Mouse (Mus musculus) kidney, embryonic 16.5 days (tissue): ENCODE results near the gene Slc5a5. TPM values are rescaled to one million over a fixed set of nuclear protein-coding genes. Genes with fewer than 3 reads are reported as not detected.
"Not testable (repeated sequence)": the region's sequence is repeated elsewhere in the genome, so short reads cannot be mapped to it uniquely, and the experiment has no call there.

Source experiments
- ATAC-seq: fragments of 200-750 bp; cut with Nextera tagmentation; 2 replicates; pipeline ENCODE4 v1.8.0; 2017; ENCODE audit warnings: moderate TSS enrichment; ENCODE audit not compliant: low FRiP score, low TSS enrichment
- H3K27ac ChIP-seq: fragments of 300-500 bp; sonication (generic); 2 replicates; pipeline ENCODE4 v1.5.1; 2014; ENCODE audit warnings: low read length
- H3K27me3 ChIP-seq: fragments of 300-500 bp; sonication (generic); 2 replicates; pipeline ENCODE4 v1.6.1; 2014; ENCODE audit warnings: low read length, control low read depth, mixed read lengths; ENCODE audit not compliant: insufficient read depth
- H3K36me3 ChIP-seq: fragments of 300-500 bp; sonication (generic); 2 replicates; pipeline ENCODE4 v1.6.1; 2014; ENCODE audit warnings: low read length, control low read depth, mixed read lengths; ENCODE audit not compliant: insufficient read depth
- H3K4me1 ChIP-seq: fragments of 300-500 bp; sonication (generic); 2 replicates; pipeline ENCODE4 v1.6.1; 2014; ENCODE audit warnings: low read length, control low read depth, mixed read lengths; ENCODE audit not compliant: insufficient read depth
- H3K4me2 ChIP-seq: fragments of 300-500 bp; sonication (generic); replicated peaks from 2 replicates; pipeline ENCODE4 v1.6.1; 2014; ENCODE audit warnings: low read depth, low read length
- H3K4me3 ChIP-seq: fragments of 300-500 bp; sonication (generic); 2 replicates; pipeline ENCODE4 v1.5.1; 2014; ENCODE audit warnings: mild to moderate bottlenecking, low read length
- H3K9ac ChIP-seq: fragments of 300-500 bp; sonication (generic); replicated peaks from 2 replicates; pipeline ENCODE4 v1.6.1; 2014; ENCODE audit warnings: low read length
- H3K9me3 ChIP-seq: fragments of 300-500 bp; sonication (generic); 2 replicates; pipeline ENCODE4 v1.6.1; 2016; ENCODE audit warnings: low read length, control low read depth
- WGBS: fragments of 180-500 bp; shearing (Covaris S2); extraction: QIAGEN DNeasy Blood & Tissue Kit; methylation state at CpG from one replicate; pipeline ENCODE4 v1.1.7; 2014; 5-methylcytosine and 5-hydroxymethylcytosine counted together
- polyA plus RNA-seq: library from polyadenylated mRNA; unstranded; fragments of >200 nt; fragmentation: Nextera tagmentation; extraction: Ambion mirVana; gene quantifications from 2 replicates; pipeline ENCODE4 v1.2.1, GENCODE M21; 2015

Slc5a5 gene
- polyA plus RNA-seq, 1 experiment from 2014 or later: 0.22 TPM

DNA sequence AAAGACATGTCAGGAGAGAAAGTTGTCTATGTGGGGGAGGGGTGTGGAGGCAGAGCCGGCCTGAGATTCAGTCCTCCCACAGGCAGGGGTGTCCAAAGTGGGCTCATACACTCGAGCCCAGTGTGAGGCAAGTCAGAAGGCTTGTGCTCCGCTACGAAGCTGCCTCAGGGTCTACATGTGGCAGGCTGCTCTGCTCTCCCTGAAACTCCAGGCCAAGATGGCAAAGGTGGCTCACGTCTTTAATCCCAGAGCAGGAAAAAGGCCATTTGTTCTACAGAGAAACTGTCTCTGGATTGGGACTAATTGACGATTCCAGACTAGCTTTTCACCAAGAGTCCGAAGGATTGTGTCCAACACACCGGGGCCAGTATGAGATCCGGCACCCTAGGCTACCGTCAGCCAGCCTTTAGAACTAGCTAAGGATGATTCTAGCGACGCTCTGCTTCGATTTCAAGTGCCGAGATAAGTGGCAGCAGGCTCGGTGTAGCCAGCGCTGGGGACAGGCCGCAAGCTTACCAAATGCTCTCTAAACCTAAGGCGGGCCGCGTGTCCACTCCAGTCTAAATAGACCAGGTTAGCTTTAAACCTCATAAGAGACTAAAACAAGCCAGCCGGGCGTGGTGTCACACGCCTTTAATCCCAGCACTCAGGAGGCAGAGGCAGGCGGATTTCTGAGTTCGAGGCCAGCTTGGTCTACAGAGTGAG is 3.9 kb upstream of the Slc5a5 start:
- 2% methylated on average over 25 of the region's 25 CpGs for WGBS
- ATAC-seq: no peak

GRCm38 (mm10) chr8:70895571-70896259 is 3.2 kb upstream of the Slc5a5 start:
- 67% methylated on average over 23 of the region's 24 CpGs for WGBS
- H3K27me3 ChIP-seq: peaks cover 28% of the 10 kb centered on the region
- not testable (repeated sequence) for H3K9me3 ChIP-seq, H3K27ac ChIP-seq, ATAC-seq
- H3K4me1 ChIP-seq: peaks cover 36% of the 10 kb centered on the region
- peak overlapping the region; percentile 82 for H3K9ac ChIP-seq
- H3K4me3 ChIP-seq: peak overlapping the region; percentile 95
- peak overlapping the region; percentile 97 for H3K4me2 ChIP-seq
- H3K36me3 ChIP-seq: peaks cover 22% of the 10 kb centered on the region

More for the DNA sequence above, 3.9 kb upstream of the Slc5a5 start:
- H3K9me3 ChIP-seq: no peaks in the 10 kb centered on the region
- peak overlapping the region; percentile 55; the same call in 1 of the 2 replicates for H3K27ac ChIP-seq
- H3K9ac ChIP-seq: peak overlapping the region; percentile 82
- H3K36me3 ChIP-seq: peaks cover 22% of the 10 kb centered on the region
- H3K27me3 ChIP-seq: peaks cover 21% of the 10 kb centered on the region
- peak overlapping the region; percentile 95 for H3K4me3 ChIP-seq
- H3K4me1 ChIP-seq: peaks cover 32% of the 10 kb centered on the region
- H3K4me2 ChIP-seq: peak overlapping the region; percentile 97

DNA sequence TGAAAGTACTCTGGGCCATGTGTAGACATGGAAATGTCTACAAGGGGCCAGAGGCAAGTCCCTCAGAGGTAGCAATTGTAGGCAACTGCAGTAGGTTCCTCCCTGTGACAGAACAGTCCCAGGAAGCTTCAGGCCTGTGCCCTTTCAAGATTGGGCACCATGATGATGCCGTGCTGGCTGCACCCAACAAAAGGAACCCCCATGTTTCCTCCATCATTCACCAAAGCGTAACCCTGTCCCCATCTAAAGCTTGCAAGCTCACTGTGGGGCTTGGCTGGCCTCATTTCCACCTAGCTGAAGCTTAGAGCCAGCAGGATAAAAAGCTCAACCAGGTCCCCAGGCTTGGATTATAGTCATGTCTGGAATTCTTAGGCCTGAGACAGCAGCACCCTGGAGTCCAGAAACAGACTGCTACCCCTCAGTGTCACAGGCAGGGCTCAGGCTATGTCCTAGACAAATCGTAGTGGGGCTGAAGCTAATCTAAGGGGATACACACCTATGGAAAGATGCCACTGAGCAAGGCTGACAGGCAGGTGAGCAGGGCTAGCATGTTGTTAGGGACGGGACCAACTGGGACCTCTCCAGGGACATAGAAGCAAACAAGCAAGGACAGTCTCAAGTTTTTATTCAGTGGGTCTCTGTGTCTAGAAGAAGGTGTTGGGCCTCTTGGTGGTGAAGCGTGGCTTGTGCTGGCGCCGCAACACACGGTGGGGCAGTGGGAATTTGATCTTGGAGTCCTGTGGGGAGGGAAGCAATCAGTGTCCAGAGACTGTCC is 2.4 kb upstream of the Slc5a5 start:
- Histone ChIP-seq H3K27ac (no peak overlapping the region), H3K4me2 (no peak overlapping the region), H3K27me3 (peaks cover 30% of the 10 kb centered on the region), H3K9ac (no peak overlapping the region), H3K4me3 (no peak overlapping the region; the same call in 1 of the 2 replicates), H3K4me1 (peaks cover 36% of the 10 kb centered on the region), H3K36me3 (peaks cover 22% of the 10 kb centered on the region), H3K9me3 (no peaks in the 10 kb centered on the region)
- 62% methylated on average over 8 of the region's 8 CpGs for WGBS
- ATAC-seq: no peak

GRCm38 (mm10) chr8:70894385-70894720 is 1.8 kb upstream of the Slc5a5 start:
- Histone ChIP-seq H3K4me2 (no peak overlapping the region), H3K9me3 (no peaks in the 10 kb centered on the region), H3K27ac (no peak overlapping the region), H3K27me3 (peaks cover 30% of the 10 kb centered on the region), H3K36me3 (peaks cover 22% of the 10 kb centered on the region), H3K9ac (no peak overlapping the region), H3K4me1 (peaks cover 36% of the 10 kb centered on the region), H3K4me3 (no peak overlapping the region)
- no peak for ATAC-seq
- WGBS: 58% methylated on average over 2 of the region's 2 CpGs

DNA sequence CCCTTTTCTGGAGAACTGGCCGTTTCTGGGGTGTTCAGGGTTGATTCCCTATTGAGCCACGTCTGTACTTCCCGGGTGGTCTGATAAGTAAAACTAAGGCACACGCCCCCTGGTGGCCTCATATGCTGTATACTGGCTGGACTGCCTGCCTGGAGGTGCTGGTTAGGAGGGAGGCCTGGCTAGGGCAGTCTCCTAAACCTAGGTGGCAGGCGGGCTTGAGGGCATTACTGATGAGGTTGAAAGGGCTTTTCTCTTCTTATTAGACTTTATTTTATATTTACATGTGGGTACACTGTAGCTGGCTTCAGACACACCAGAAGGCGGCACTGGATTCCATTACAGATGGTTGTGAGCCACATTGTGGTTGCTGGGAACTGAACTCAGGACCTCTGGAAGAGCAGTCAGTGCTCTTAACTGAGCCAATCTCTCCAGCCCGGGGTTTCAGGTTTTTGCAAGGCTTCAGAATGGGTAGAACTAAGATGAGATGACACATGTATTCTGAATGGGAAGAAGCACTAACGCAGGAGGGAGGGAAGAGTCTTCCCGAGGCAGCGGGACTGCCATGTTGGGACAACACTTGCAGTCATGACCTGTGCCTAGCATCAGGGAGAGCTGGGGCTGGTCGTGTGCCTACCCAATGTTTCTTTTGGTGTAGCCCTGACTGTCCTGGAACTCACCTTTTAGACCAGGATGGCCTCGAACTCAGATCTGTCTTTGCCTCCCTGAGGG is 1.3 kb upstream of the Slc5a5 start:
- no peak overlapping the region for H3K9ac ChIP-seq
- H3K4me1 ChIP-seq: peaks cover 36% of the 10 kb centered on the region
- H3K4me3 ChIP-seq: no peak overlapping the region
- WGBS: 34% methylated on average over 12 of the region's 12 CpGs
- H3K27ac ChIP-seq: no peak overlapping the region
- H3K4me2 ChIP-seq: no peak overlapping the region
- peaks cover 30% of the 10 kb centered on the region for H3K27me3 ChIP-seq
- H3K9me3 ChIP-seq: no peaks in the 10 kb centered on the region
- H3K36me3 ChIP-seq: peaks cover 22% of the 10 kb centered on the region
- ATAC-seq: 0 out of 2 replicates have a peak, but pooled peaks have one; percentile 20

GRCm38 (mm10) chr8:70892896-70893655 is 519 bp upstream of the Slc5a5 start:
- Histone ChIP-seq H3K27ac (no peak overlapping the region), H3K36me3 (peaks cover 22% of the 10 kb centered on the region), H3K4me2 (peak overlapping the region; percentile 51), H3K4me3 (peak overlapping the region; percentile 33), H3K27me3 (peaks cover 30% of the 10 kb centered on the region), H3K4me1 (peaks cover 32% of the 10 kb centered on the region), H3K9ac (peak overlapping the region; percentile 29; the same call in 1 of the 2 replicates), H3K9me3 (no peaks in the 10 kb centered on the region)
- 22% methylated on average over 20 of the region's 20 CpGs for WGBS
- ATAC-seq: no peak

GRCm38 (mm10) chr8:70891356-70891755 is 1.2 kb downstream of the Slc5a5 start:
- Histone ChIP-seq H3K36me3 (peaks cover 22% of the 10 kb centered on the region), H3K27ac (no peak overlapping the region), H3K27me3 (peaks cover 30% of the 10 kb centered on the region), H3K4me2 (peak overlapping the region; percentile 51; the same call in 1 of the 2 replicates), H3K9me3 (no peaks in the 10 kb centered on the region), H3K4me1 (peaks cover 29% of the 10 kb centered on the region), H3K9ac (no peak overlapping the region), H3K4me3 (peak overlapping the region; percentile 33; the same call in 1 of the 2 replicates)
- 5% methylated on average over 21 of the region's 21 CpGs for WGBS
- ATAC-seq: peak; percentile 17; the same call in 1 of the 2 replicates

DNA sequence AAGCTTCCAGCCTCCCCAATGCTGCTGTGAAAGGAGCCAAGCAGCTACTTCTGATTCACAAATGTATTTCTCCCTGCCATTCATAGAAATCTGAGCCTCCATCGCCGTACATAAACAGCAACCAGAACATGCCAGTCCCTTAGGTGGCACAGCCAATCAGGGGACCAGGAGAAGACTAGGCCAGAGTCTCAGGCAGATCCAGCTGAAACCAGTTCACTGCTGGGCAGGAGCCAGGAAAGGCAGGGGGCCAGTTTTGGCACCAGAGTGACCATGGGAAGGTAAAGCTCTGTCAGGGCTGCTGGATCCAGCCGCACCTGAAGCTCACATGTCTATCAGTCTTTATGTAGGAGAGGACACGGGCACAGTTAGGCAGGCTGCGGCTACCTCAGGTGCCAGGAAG is 1.9 kb downstream of the Slc5a5 start:
- Histone ChIP-seq H3K4me1 (peaks cover 22% of the 10 kb centered on the region), H3K36me3 (peaks cover 20% of the 10 kb centered on the region), H3K9ac (no peak overlapping the region), H3K4me2 (no peak overlapping the region), H3K27ac (no peak overlapping the region), H3K27me3 (peaks cover 30% of the 10 kb centered on the region), H3K4me3 (no peak overlapping the region), H3K9me3 (no peaks in the 10 kb centered on the region)
- no peak for ATAC-seq
- WGBS: 97% methylated on average over 5 of the region's 5 CpGs

GRCm38 (mm10) chr8:70887669-70888068 is 4.9 kb downstream of the Slc5a5 start:
- no peaks in the 10 kb centered on the region for H3K9me3 ChIP-seq
- peaks cover 15% of the 10 kb centered on the region for H3K4me1 ChIP-seq
- no peak overlapping the region for H3K4me3 ChIP-seq
- no peak overlapping the region for H3K27ac ChIP-seq
- no peak overlapping the region for H3K9ac ChIP-seq
- no peak overlapping the region; the same call in 1 of the 2 replicates for H3K4me2 ChIP-seq
- H3K27me3 ChIP-seq: peaks cover 21% of the 10 kb centered on the region
- no peak for ATAC-seq
- 4% methylated on average over 17 of the region's 18 CpGs for WGBS
- no peaks in the 10 kb centered on the region for H3K36me3 ChIP-seq
